Mouse (Mus musculus) midbrain, embryonic 12.5 days (tissue): ENCODE data around the gene Gusb. TPM values are rescaled to one million over a fixed set of nuclear protein-coding genes. Genes with fewer than 3 reads are reported as not detected.

Source experiments
- ATAC-seq: fragments of 200-750 bp; cut with Nextera tagmentation; 2 replicates; pipeline ENCODE4 v1.8.0; 2017; ENCODE audit warnings: low read depth, moderate TSS enrichment, moderate library complexity; ENCODE audit not compliant: low FRiP score
- H3K27ac ChIP-seq: fragments of 300-500 bp; sonication (generic); replicated peaks from 2 replicates; pipeline ENCODE4 v1.5.1; 2016; ENCODE audit warnings: mild to moderate bottlenecking
- H3K27me3 ChIP-seq: fragments of 300-500 bp; sonication (generic); 2 replicates; pipeline ENCODE4 v1.6.1; 2016; ENCODE audit warnings: mild to moderate bottlenecking
- H3K36me3 ChIP-seq: fragments of 300-500 bp; sonication (generic); 2 replicates; pipeline ENCODE4 v1.6.1; 2016
- H3K4me1 ChIP-seq: fragments of 300-500 bp; sonication (generic); 2 replicates; pipeline ENCODE4 v1.6.1; 2016
- H3K4me2 ChIP-seq: fragments of 300-500 bp; sonication (generic); replicated peaks from 2 replicates; pipeline ENCODE4 v1.6.1; 2016; ENCODE audit warnings: mild to moderate bottlenecking, moderate library complexity
- H3K4me3 ChIP-seq: fragments of 300-500 bp; sonication (generic); 2 replicates; pipeline ENCODE4 v1.5.1; 2016; ENCODE audit warnings: mild to moderate bottlenecking
- H3K9ac ChIP-seq: fragments of 300-500 bp; sonication (generic); replicated peaks from 2 replicates; pipeline ENCODE4 v1.6.1; 2016; ENCODE audit warnings: mild to moderate bottlenecking, moderate library complexity
- H3K9me3 ChIP-seq: fragments of 300-500 bp; sonication (generic); 2 replicates; pipeline ENCODE4 v1.6.1; 2016; ENCODE audit warnings: mild to moderate bottlenecking
- WGBS: fragments of 180-500 bp; shearing (Covaris S2); methylation state at CpG from one replicate; pipeline ENCODE4 v1.1.7; 2016; 5-methylcytosine and 5-hydroxymethylcytosine counted together
- polyA plus RNA-seq: library from polyadenylated mRNA; unstranded; fragments of >200 nt; fragmentation: Nextera tagmentation; extraction: Ambion mirVana; gene quantifications from 2 replicates; pipeline ENCODE4 v1.2.1, GENCODE M21; 2016

Gusb gene
- 25.3 and 29.7 TPM in 2 replicates for polyA plus RNA-seq

- peaks cover 12% of the 10 kb centered on the region; the same call in 1 of the 2 replicates for H3K4me1 ChIP-seq
- peak within 1 kb of the TSS; percentile 50 for H3K4me3 ChIP-seq
- peaks cover 14% of the 10 kb centered on the region for H3K9me3 ChIP-seq
- H3K4me2 ChIP-seq: peak within 1 kb of the TSS; percentile 76
- no peak within 1 kb of the TSS for H3K27ac ChIP-seq
- peak; percentile 79 for ATAC-seq
- peak within 1 kb of the TSS; percentile 68 for H3K9ac ChIP-seq
- H3K36me3 ChIP-seq: no peaks in the 10 kb centered on the region
- H3K27me3 ChIP-seq: no peaks in the 10 kb centered on the region
- WGBS: under 1% methylated on average over 39 of the region's 39 CpGs
Measured at GRCm38 (mm10) chr5:130002301-130003146, at the start of gene Gusb. Gusb (minus strand) TSS chr5:130003049.

- Histone ChIP-seq H3K9ac (no peak overlapping the region), H3K36me3 (peaks cover 41% of the 10 kb centered on the region), H3K4me3 (no peak overlapping the region), H3K4me1 (peaks cover 5% of the 10 kb centered on the region; the same call in 1 of the 2 replicates), H3K27ac (no peak overlapping the region), H3K9me3 (no peaks in the 10 kb centered on the region), H3K4me2 (no peak overlapping the region), H3K27me3 (no peaks in the 10 kb centered on the region)
- WGBS: 56% methylated on average over 5 of the region's 5 CpGs
- ATAC-seq: no peak
Measured at GRCm38 (mm10) chr5:130052510-130052909, 49.7 kb upstream of the Gusb start.

GRCm38 (mm10) chr5:130051073-130051860 is 48.4 kb upstream of the Gusb start:
- no peaks in the 10 kb centered on the region for H3K9me3 ChIP-seq
- H3K9ac ChIP-seq: no peak overlapping the region
- H3K4me2 ChIP-seq: no peak overlapping the region
- H3K4me3 ChIP-seq: no peak overlapping the region
- 82% methylated on average over 15 of the region's 15 CpGs for WGBS
- ATAC-seq: no peak
- peaks cover 5% of the 10 kb centered on the region; the same call in 1 of the 2 replicates for H3K4me1 ChIP-seq
- H3K27me3 ChIP-seq: no peaks in the 10 kb centered on the region
- peaks cover 53% of the 10 kb centered on the region for H3K36me3 ChIP-seq
- H3K27ac ChIP-seq: no peak overlapping the region

DNA sequence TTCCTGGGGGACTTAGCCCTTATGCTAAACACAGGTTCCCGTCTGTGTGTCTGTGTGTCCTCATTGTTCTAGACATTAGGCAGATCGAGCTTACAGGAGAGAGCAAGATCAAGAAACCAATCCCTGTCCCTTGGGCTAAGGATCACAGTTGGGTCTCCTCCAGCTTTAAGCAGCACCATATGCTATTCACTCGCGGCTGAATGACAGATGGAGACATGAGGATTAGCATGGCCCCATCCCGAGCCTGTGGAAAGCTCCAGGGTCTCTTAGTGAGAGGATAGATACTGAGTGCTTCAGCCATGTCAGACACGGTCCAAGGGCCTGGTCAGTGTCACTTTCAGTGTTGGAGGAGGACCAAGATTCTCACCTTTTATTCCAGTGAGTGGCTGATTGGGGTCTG is 47.6 kb upstream of the Gusb start:
- H3K27me3 ChIP-seq: no peaks in the 10 kb centered on the region
- 38% methylated on average over 6 of the region's 6 CpGs for WGBS
- no peak overlapping the region for H3K27ac ChIP-seq
- H3K4me3 ChIP-seq: no peak overlapping the region
- no peak overlapping the region for H3K4me2 ChIP-seq
- no peak overlapping the region for H3K9ac ChIP-seq
- H3K36me3 ChIP-seq: peaks cover 57% of the 10 kb centered on the region
- H3K9me3 ChIP-seq: no peaks in the 10 kb centered on the region
- no peak for ATAC-seq
- H3K4me1 ChIP-seq: peaks cover 5% of the 10 kb centered on the region; the same call in 1 of the 2 replicates

DNA sequence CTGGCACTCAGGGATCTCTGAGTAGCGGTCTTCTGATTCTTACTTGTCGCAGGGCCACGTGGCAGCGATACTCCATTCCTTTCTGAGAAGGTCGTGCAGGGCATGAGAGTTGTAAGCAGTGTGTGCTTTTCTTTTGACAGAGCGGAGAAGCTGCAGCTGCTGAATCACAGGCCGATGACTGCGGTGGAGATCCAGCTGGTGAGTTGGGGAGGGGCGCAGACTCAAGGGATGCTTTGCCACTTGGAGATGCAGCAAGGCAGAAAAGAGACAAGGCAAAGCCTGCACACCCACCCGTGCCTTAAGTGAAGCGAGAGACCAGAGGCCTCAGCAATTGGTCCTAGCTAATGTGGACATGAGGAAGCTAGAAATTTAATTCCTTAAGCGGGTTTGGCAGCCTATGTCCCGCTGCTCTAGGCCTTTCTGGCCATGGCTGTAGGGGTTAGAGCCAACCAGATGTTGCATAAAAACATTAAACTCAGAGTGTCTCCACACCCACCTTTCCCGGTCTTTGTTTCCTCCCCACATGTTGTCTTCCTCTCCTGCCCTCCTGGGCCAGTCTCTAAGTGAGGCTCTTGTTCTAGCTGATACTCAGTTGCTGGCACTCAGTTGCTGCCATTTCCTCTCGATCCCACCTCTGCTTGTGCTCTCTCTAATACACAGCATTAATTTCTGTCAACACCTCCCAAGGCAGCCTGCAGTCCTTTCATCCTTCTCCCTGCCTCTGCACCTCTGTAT is 46.1 kb upstream of the Gusb start:
- Histone ChIP-seq H3K9ac (no peak overlapping the region), H3K4me1 (peaks cover 5% of the 10 kb centered on the region; the same call in 1 of the 2 replicates), H3K27me3 (no peaks in the 10 kb centered on the region), H3K9me3 (no peaks in the 10 kb centered on the region), H3K27ac (peak overlapping the region; percentile 39; the same call in 1 of the 2 replicates), H3K36me3 (peaks cover 57% of the 10 kb centered on the region), H3K4me3 (no peak overlapping the region), H3K4me2 (no peak overlapping the region)
- 74% methylated on average over 15 of the region's 15 CpGs for WGBS
- no peak for ATAC-seq

- H3K36me3 ChIP-seq: peaks cover 73% of the 10 kb centered on the region
- H3K4me1 ChIP-seq: peaks cover 5% of the 10 kb centered on the region; the same call in 1 of the 2 replicates
- no peaks in the 10 kb centered on the region for H3K27me3 ChIP-seq
- H3K4me2 ChIP-seq: no peak overlapping the region
- no peak overlapping the region for H3K4me3 ChIP-seq
- no peaks in the 10 kb centered on the region for H3K9me3 ChIP-seq
- H3K27ac ChIP-seq: no peak overlapping the region
- no peak overlapping the region for H3K9ac ChIP-seq
- WGBS: 84% methylated on average over 6 of the region's 6 CpGs
- ATAC-seq: no peak
Measured at GRCm38 (mm10) chr5:130047013-130047412, 44.2 kb upstream of the Gusb start.

- Histone ChIP-seq H3K9me3 (no peaks in the 10 kb centered on the region), H3K36me3 (peaks cover 78% of the 10 kb centered on the region)
Measured at GRCm38 (mm10) chr5:130046589-130046988, 43.7 kb upstream of the Gusb start.

GRCm38 (mm10) chr5:130046100-130046499 is 43.3 kb upstream of the Gusb start:
- no peak overlapping the region for H3K9ac ChIP-seq
- H3K4me1 ChIP-seq: peaks cover 5% of the 10 kb centered on the region; the same call in 1 of the 2 replicates
- H3K36me3 ChIP-seq: peaks cover 79% of the 10 kb centered on the region
- no peak for ATAC-seq
- H3K27me3 ChIP-seq: no peaks in the 10 kb centered on the region
- H3K4me2 ChIP-seq: no peak overlapping the region
- H3K9me3 ChIP-seq: no peaks in the 10 kb centered on the region
- 77% methylated on average over 7 of the region's 7 CpGs for WGBS
- no peak overlapping the region for H3K4me3 ChIP-seq
- H3K27ac ChIP-seq: no peak overlapping the region

More at GRCm38 (mm10) chr5:130046589-130046988, 43.7 kb upstream of the Gusb start:
- no peak for ATAC-seq
- Histone ChIP-seq H3K4me2 (no peak overlapping the region), H3K27me3 (no peaks in the 10 kb centered on the region), H3K4me3 (no peak overlapping the region), H3K4me1 (peaks cover 5% of the 10 kb centered on the region; the same call in 1 of the 2 replicates), H3K9ac (no peak overlapping the region), H3K27ac (no peak overlapping the region)
- 90% methylated on average over 10 of the region's 10 CpGs for WGBS

DNA sequence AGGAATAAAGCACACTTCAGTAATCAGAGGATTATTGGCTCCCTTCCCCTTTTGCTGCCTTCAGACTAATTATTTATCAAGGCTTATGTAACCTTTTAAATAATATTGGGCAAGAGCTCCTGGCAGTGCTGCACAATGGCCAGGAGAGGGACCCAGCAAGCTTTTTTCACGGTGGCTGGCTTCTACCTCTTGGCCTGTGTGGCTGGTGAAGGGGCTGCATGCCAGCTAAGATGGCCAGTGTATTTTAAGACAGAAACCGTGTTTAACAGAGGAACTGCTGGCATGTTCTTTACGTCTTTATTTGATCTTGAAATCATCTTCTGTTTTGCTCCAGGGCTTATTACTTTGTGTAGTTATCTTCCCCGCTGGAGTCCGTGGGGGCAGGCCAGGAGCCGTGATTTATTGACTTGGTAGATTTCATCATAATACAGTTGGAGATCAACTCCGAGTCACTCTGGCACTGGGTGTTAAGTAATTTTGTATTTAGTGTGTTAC is 41.4 kb upstream of the Gusb start:
- Histone ChIP-seq H3K9ac (no peak overlapping the region), H3K9me3 (no peaks in the 10 kb centered on the region), H3K27me3 (no peaks in the 10 kb centered on the region), H3K4me2 (no peak overlapping the region), H3K36me3 (peaks cover 81% of the 10 kb centered on the region), H3K4me1 (no peaks in the 10 kb centered on the region), H3K4me3 (no peak overlapping the region), H3K27ac (no peak overlapping the region)
- 81% methylated on average over 7 of the region's 7 CpGs for WGBS
- no peak for ATAC-seq

DNA sequence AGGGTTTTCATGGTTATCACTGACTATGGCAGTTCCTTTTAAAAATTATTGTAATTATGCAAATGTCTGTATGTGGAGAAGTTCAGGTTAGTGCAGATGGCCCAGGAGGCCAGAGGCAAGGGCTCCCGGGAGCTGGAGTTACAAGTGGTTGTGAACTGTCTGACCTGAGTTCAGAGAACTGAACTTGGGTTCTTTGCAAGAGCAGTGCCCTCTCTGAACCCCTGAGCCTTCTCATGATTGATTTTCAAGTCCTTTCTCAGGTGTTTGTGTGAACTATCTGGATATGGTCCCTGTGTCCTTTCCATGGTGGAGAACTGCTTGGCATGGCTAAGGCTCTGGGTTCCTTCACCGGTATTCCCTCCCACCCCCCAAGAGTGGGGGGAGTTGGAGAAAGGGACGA is 40.9 kb upstream of the Gusb start:
- H3K9me3 ChIP-seq: no peaks in the 10 kb centered on the region
- H3K4me1 ChIP-seq: no peaks in the 10 kb centered on the region
- H3K4me3 ChIP-seq: no peak overlapping the region
- no peak overlapping the region for H3K27ac ChIP-seq
- WGBS: 88% methylated on average over 3 of the region's 3 CpGs
- no peak overlapping the region for H3K4me2 ChIP-seq
- no peaks in the 10 kb centered on the region for H3K27me3 ChIP-seq
- H3K9ac ChIP-seq: no peak overlapping the region
- peaks cover 76% of the 10 kb centered on the region for H3K36me3 ChIP-seq
- ATAC-seq: no peak

DNA sequence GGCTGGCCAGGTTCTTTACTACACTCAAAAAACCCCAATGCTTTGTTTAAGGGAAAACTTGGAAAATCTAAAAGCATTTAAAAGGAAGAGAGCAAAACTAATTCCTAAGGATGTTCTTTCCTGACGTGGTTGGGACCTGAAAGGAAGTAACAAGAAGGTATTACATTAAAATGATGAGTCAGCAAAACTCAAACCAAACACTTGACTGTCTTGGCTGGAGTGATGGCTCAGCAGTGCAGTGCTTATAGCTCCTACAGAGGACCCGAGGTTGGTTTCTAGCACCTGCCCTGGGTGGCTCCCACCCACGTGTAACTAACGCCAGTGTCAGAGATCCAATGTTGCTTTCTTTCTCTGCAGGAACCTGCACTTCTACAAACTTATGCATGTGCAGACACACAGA is 38.4 kb upstream of the Gusb start:
- Histone ChIP-seq H3K4me1 (no peaks in the 10 kb centered on the region), H3K9ac (no peak overlapping the region), H3K36me3 (peaks cover 75% of the 10 kb centered on the region), H3K27me3 (no peaks in the 10 kb centered on the region), H3K4me2 (no peak overlapping the region), H3K27ac (no peak overlapping the region), H3K9me3 (no peaks in the 10 kb centered on the region), H3K4me3 (no peak overlapping the region)
- no peak for ATAC-seq
- 90% methylated on average over 4 of the region's 4 CpGs for WGBS
